Mouse (Mus musculus): ENCODE results near the gene Twf1. TPM values are rescaled to one million over a fixed set of nuclear protein-coding genes. Genes with fewer than 3 reads are reported as not detected.
A peak's percentile ranks its signal among the peaks of the same experiment; 100 is the strongest.

Twf1 gene
- 87.4 and 88.8 TPM in 2 replicates for polyA plus RNA-seq (2015; fragmentation: Nextera tagmentation; extraction: Ambion mirVana)

- WGBS, result under 1% methylated on average over 62 of the region's 70 CpGs
- Histone ChIP-seq H3K4me2 (peak within 1 kb of the TSS; percentile 63), H3K9ac (peak within 1 kb of the TSS; percentile 95), H3K36me3 (peaks cover 16% of the 10 kb centered on the region), H3K27me3 (no peaks in the 10 kb centered on the region), H3K9me3 (no peaks in the 10 kb centered on the region), H3K4me1 (peaks cover 6% of the 10 kb centered on the region; the same call in 1 of the 2 replicates), H3K27ac (peak within 1 kb of the TSS; percentile 83), H3K4me3 (peak within 1 kb of the TSS; percentile 97)
- peak; percentile 99 for ATAC-seq (ENCODE audit: insufficient number of reproducible peaks, low FRiP score, low TSS enrichment, low read depth)
These were observed at the start of gene Twf1 for GRCm38 (mm10) chr15:94589219-94590075. Gene Twf1, minus strand, starts transcription at chr15:94589889.

- Histone ChIP-seq H3K27ac (no peak overlapping the region), H3K27me3 (no peaks in the 10 kb centered on the region), H3K4me1 (no peaks in the 10 kb centered on the region), H3K9ac (no peak overlapping the region), H3K4me2 (no peak overlapping the region), H3K36me3 (no peaks in the 10 kb centered on the region), H3K9me3 (no peaks in the 10 kb centered on the region), H3K4me3 (no peak overlapping the region)
- ATAC-seq (ENCODE audit: insufficient number of reproducible peaks, low FRiP score, low TSS enrichment, low read depth), result no peak
- WGBS, result 82% methylated on average over 2 of the region's 2 CpGs
These were observed 49.4 kb upstream of the Twf1 start for GRCm38 (mm10) chr15:94639126-94639525.

GRCm38 (mm10) chr15:94638207-94638606 lies 48.5 kb upstream of the Twf1 start:
- no peak for ATAC-seq (ENCODE audit: insufficient number of reproducible peaks, low FRiP score, low TSS enrichment, low read depth)
- Histone ChIP-seq H3K4me2 (no peak overlapping the region), H3K9ac (no peak overlapping the region), H3K36me3 (no peaks in the 10 kb centered on the region), H3K4me1 (no peaks in the 10 kb centered on the region), H3K4me3 (no peak overlapping the region), H3K27me3 (no peaks in the 10 kb centered on the region), H3K27ac (no peak overlapping the region), H3K9me3 (no peaks in the 10 kb centered on the region)
- WGBS, result 77% methylated on average over 2 of the region's 2 CpGs

DNA sequence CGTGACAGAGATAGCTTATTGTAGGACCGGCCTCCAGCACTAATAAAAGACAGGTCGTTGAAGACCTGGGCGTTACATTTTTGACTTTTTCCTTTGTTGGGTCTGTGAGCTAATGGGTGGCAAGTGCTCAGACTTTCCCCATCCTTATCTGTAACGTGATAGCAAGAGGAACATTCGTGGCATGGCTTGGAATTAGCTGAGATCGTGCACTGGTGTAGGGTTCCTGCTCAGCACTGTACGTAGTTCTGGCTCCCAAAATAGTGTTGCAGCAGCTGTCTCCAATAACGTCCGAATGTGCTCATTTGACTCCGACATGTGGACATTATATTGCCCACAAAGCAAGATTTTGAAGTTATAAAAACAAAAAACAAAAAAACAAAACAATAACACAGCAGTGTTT lies 44.8 kb upstream of the Twf1 start:
- H3K4me1 ChIP-seq, result no peaks in the 10 kb centered on the region
- H3K9ac ChIP-seq, result no peak overlapping the region
- WGBS, result 68% methylated on average over 11 of the region's 11 CpGs
- H3K4me2 ChIP-seq, result no peak overlapping the region
- no peaks in the 10 kb centered on the region for H3K36me3 ChIP-seq
- no peak overlapping the region for H3K4me3 ChIP-seq
- H3K9me3 ChIP-seq, result no peaks in the 10 kb centered on the region
- no peak for ATAC-seq (ENCODE audit: insufficient number of reproducible peaks, low FRiP score, low TSS enrichment, low read depth)
- no peak overlapping the region for H3K27ac ChIP-seq
- H3K27me3 ChIP-seq, result peaks cover 10% of the 10 kb centered on the region

DNA sequence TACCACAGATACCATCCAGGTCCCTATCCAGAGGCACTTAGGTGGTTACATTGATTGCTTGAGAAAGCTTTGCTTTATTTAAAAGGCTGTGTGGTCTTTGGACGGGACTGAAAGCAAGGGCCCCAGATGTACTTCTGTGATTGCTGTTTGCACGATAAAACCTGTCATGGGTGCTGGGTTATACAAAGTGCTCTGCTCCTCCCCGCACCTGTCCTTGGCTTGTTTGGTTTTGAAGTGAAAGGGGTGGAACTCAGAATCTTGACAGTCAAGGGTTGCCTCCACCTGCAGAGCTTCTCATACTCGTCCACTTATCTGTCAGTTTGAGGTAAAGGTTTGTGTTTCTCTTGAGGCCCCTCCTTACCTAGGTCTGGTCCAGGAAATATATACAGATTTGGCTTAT lies 40.9 kb upstream of the Twf1 start:
- H3K27me3 ChIP-seq, result peaks cover 23% of the 10 kb centered on the region
- no peak overlapping the region for H3K4me3 ChIP-seq
- no peaks in the 10 kb centered on the region for H3K36me3 ChIP-seq
- ATAC-seq (ENCODE audit: insufficient number of reproducible peaks, low FRiP score, low TSS enrichment, low read depth), result no peak
- H3K9ac ChIP-seq, result no peak overlapping the region
- H3K4me1 ChIP-seq, result peaks cover 7% of the 10 kb centered on the region; the same call in 1 of the 2 replicates
- no peak overlapping the region for H3K4me2 ChIP-seq
- no peaks in the 10 kb centered on the region for H3K9me3 ChIP-seq
- 69% methylated on average over 4 of the region's 4 CpGs for WGBS
- no peak overlapping the region for H3K27ac ChIP-seq

DNA sequence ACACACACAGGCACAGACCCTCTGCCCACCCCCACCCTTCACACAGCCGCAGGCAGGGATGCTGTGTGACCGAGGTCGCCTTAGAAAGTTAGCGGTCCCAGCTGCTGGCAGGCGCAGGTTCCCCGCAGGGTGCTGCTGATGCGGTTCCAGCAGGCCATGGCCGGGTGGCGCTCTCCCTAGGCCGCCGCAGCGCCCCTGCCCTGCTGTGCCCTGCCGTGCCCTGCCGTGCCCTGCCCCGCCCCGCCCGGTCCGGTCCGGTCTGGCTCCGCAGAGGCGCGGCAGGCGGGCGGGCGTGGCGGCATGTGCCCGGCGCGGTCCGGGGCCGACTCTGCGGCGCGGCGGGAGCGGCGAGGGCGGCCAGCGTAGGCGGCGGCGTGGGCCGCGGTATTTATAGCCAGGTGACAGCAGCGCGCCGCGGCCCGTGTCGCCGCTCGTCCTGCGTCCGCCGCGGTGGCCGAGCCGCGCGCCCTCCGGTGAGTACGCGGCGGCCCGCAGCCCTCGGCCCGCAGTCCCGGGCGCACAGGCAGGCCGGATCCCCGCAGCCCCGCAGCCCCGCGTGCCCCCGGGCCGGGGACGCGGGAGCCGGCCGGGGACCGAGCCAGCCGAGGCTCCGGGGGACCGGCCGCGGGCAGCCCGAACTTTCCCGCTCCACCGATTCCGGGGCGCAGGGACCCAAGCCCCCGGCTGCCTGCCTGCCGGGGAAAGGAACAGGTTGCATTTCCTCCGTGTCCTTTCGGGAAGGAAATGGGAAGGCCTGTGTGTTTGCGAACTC lies 39.3 kb upstream of the Twf1 start, which contains the start of gene Tmem117:
Tmem117 (plus strand) TSS at position 403 of the 772 bp plus-strand sequence.
- WGBS, result under 1% methylated on average over 61 of the region's 96 CpGs
- Histone ChIP-seq H3K9ac (peak within 1 kb of the TSS; percentile 63), H3K36me3 (no peaks in the 10 kb centered on the region), H3K4me2 (peak within 1 kb of the TSS; percentile 99), H3K4me3 (peak within 1 kb of the TSS; percentile 60), H3K4me1 (peaks cover 7% of the 10 kb centered on the region; the same call in 1 of the 2 replicates), H3K27me3 (peaks cover 23% of the 10 kb centered on the region), H3K9me3 (no peaks in the 10 kb centered on the region), H3K27ac (no peak within 1 kb of the TSS)
- ATAC-seq (ENCODE audit: insufficient number of reproducible peaks, low FRiP score, low TSS enrichment, low read depth), result peak; percentile 65

DNA sequence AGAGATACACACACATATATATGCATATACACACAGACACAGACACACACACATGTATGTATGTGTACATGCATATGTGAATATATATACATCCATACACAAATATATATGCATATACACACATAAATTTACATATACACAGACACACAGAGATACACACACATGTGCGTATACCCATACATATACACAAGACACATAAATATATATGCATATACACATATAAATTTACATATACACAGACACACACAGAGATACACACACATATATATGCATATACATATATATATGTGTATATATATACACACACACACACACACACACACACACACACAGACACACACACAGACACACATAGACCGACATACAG lies 38.8 kb upstream of the Twf1 start:
- peak overlapping the region; percentile 99 for H3K4me2 ChIP-seq
- WGBS, result 51% methylated on average over 2 of the region's 2 CpGs
- H3K9me3 ChIP-seq, result no peaks in the 10 kb centered on the region
- H3K36me3 ChIP-seq, result no peaks in the 10 kb centered on the region
- H3K4me3 ChIP-seq, result peak overlapping the region; percentile 60
- H3K27ac ChIP-seq, result no peak overlapping the region
- peaks cover 23% of the 10 kb centered on the region for H3K27me3 ChIP-seq
- peak overlapping the region; percentile 63; the same call in 1 of the 2 replicates for H3K9ac ChIP-seq
- peaks cover 7% of the 10 kb centered on the region; the same call in 1 of the 2 replicates for H3K4me1 ChIP-seq
- ATAC-seq (ENCODE audit: insufficient number of reproducible peaks, low FRiP score, low TSS enrichment, low read depth), result no peak

- H3K4me3 ChIP-seq, result no peak overlapping the region
- H3K4me1 ChIP-seq, result no peaks in the 10 kb centered on the region
- H3K27me3 ChIP-seq, result no peaks in the 10 kb centered on the region
- H3K36me3 ChIP-seq, result no peaks in the 10 kb centered on the region
- no peaks in the 10 kb centered on the region for H3K9me3 ChIP-seq
- H3K9ac ChIP-seq, result no peak overlapping the region
- no peak overlapping the region for H3K27ac ChIP-seq
- H3K4me2 ChIP-seq, result no peak overlapping the region
- ATAC-seq (ENCODE audit: insufficient number of reproducible peaks, low FRiP score, low TSS enrichment, low read depth), result no peak
These were observed 31.2 kb upstream of the Twf1 start for GRCm38 (mm10) chr15:94620909-94621308.

DNA sequence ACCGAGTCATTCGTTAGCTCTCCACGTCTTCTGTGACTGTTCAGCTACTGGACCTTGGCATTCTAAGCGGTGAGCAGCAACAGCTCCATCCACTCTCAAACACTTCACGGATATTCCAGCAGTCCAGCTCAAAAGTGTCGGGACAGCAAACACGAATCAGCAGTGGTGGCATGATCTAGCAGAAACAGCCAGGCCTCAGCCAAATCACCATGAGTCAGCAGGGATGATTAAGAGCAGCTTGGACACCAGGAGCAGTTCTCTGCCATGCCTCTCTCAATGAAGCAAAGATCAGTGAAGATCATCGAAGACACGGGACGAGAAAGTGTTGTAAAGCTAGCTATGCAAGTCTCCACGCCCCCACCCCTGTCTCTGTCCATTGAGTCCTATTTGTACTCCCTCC lies 26.3 kb upstream of the Twf1 start:
- Histone ChIP-seq H3K4me2 (no peak overlapping the region), H3K27ac (no peak overlapping the region), H3K36me3 (no peaks in the 10 kb centered on the region), H3K4me1 (no peaks in the 10 kb centered on the region), H3K27me3 (no peaks in the 10 kb centered on the region), H3K9me3 (no peaks in the 10 kb centered on the region), H3K9ac (no peak overlapping the region), H3K4me3 (no peak overlapping the region)
- 90% methylated on average over 11 of the region's 11 CpGs for WGBS
- no peak for ATAC-seq (ENCODE audit: insufficient number of reproducible peaks, low FRiP score, low TSS enrichment, low read depth)

GRCm38 (mm10) chr15:94607768-94608167 lies 18.1 kb upstream of the Twf1 start:
- H3K36me3 ChIP-seq, result no peaks in the 10 kb centered on the region
- H3K27ac ChIP-seq, result no peak overlapping the region
- no peaks in the 10 kb centered on the region for H3K9me3 ChIP-seq
- WGBS, result 88% methylated on average over 8 of the region's 8 CpGs
- H3K4me1 ChIP-seq, result no peaks in the 10 kb centered on the region
- H3K4me3 ChIP-seq, result no peak overlapping the region
- no peaks in the 10 kb centered on the region for H3K27me3 ChIP-seq
- no peak for ATAC-seq (ENCODE audit: insufficient number of reproducible peaks, low FRiP score, low TSS enrichment, low read depth)
- H3K4me2 ChIP-seq, result no peak overlapping the region
- no peak overlapping the region for H3K9ac ChIP-seq

- Histone ChIP-seq H3K4me1 (no peaks in the 10 kb centered on the region), H3K4me3 (no peak overlapping the region), H3K9me3 (no peaks in the 10 kb centered on the region), H3K4me2 (no peak overlapping the region), H3K9ac (no peak overlapping the region), H3K36me3 (no peaks in the 10 kb centered on the region), H3K27me3 (no peaks in the 10 kb centered on the region), H3K27ac (no peak overlapping the region)
- 47% methylated on average over 3 of the region's 3 CpGs for WGBS
- ATAC-seq (ENCODE audit: insufficient number of reproducible peaks, low FRiP score, low TSS enrichment, low read depth), result no peak
These were observed 12.8 kb upstream of the Twf1 start for GRCm38 (mm10) chr15:94602441-94602840.

DNA sequence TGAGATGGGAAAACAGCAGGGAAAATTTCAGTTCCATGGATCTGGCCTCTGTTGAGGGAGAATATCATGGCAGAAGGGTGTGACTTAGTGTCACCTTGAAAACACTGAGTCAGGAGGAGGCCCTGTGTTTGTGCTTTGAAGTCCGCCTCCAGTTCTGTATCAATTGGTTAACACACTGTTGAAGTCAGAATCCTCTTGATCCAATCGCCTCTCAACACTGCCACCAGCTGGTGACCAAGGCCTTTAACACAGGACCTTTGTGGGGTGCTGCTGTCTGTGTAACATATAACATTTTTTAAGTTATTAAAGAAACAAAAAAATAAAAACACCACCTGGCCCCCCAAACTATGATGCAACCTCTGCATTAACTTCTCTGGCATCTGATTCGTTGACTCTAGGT lies 11.7 kb upstream of the Twf1 start:
- no peaks in the 10 kb centered on the region for H3K9me3 ChIP-seq
- H3K4me1 ChIP-seq, result no peaks in the 10 kb centered on the region
- no peaks in the 10 kb centered on the region for H3K36me3 ChIP-seq
- no peak overlapping the region for H3K4me3 ChIP-seq
- 23% methylated on average over 3 of the region's 3 CpGs for WGBS
- no peak overlapping the region for H3K27ac ChIP-seq
- ATAC-seq (ENCODE audit: insufficient number of reproducible peaks, low FRiP score, low TSS enrichment, low read depth), result no peak
- H3K27me3 ChIP-seq, result no peaks in the 10 kb centered on the region
- H3K4me2 ChIP-seq, result no peak overlapping the region
- no peak overlapping the region for H3K9ac ChIP-seq

All from limb, embryonic 15.5 days (tissue).